Mouse (Mus musculus) fat pad, adult 2 months (tissue): Measurements from ENCODE around the gene Ttc7.
"Not testable (repeated sequence)": the region's sequence is repeated elsewhere in the genome, so short reads cannot be mapped to it uniquely, and the experiment has no call there.

ENCODE experiments used
- DNase-seq: peaks from one replicate; pipeline ENCODE4 v3.0.0-alpha.2; 2011; ENCODE audit warnings: low read depth, low spot score; ENCODE audit errors: extremely low read depth

The Ttc7 gene

GRCm38 (mm10) chr17:87285731-87286465, 3.2 kb downstream of the Ttc7 start:
- no peak for DNase-seq

- no peak for DNase-seq
Observed at GRCm38 (mm10) chr17:87286481-87287143, 3.9 kb downstream of the Ttc7 start.

GRCm38 (mm10) chr17:87287197-87287777, 4.6 kb downstream of the Ttc7 start:
- no peak for DNase-seq

GRCm38 (mm10) chr17:87288131-87288530, 5.4 kb downstream of the Ttc7 start:
- DNase-seq: no peak

GRCm38 (mm10) chr17:87289367-87289766, 6.7 kb downstream of the Ttc7 start:
- DNase-seq: no peak

- DNase-seq: peak; percentile 56
Observed at GRCm38 (mm10) chr17:87291037-87291436, 8.4 kb downstream of the Ttc7 start.

GRCm38 (mm10) chr17:87291782-87292181, 9.1 kb downstream of the Ttc7 start:
- no peak for DNase-seq

- no peak for DNase-seq
Observed at GRCm38 (mm10) chr17:87293125-87293524, 10.4 kb downstream of the Ttc7 start.

GRCm38 (mm10) chr17:87295738-87296137, 13.1 kb downstream of the Ttc7 start:
- no peak for DNase-seq

- DNase-seq: not testable (repeated sequence)
Observed at GRCm38 (mm10) chr17:87296701-87297100, 14.0 kb downstream of the Ttc7 start.

GRCm38 (mm10) chr17:87298944-87299343, 16.3 kb downstream of the Ttc7 start:
- peak; percentile 74 for DNase-seq

GRCm38 (mm10) chr17:87300340-87300739, 17.7 kb downstream of the Ttc7 start:
- no peak for DNase-seq

GRCm38 (mm10) chr17:87301607-87302006, 18.9 kb downstream of the Ttc7 start:
- DNase-seq: not testable (repeated sequence)

- no peak for DNase-seq
Observed at GRCm38 (mm10) chr17:87302014-87302794, 19.5 kb downstream of the Ttc7 start.

GRCm38 (mm10) chr17:87304151-87304894, 21.6 kb downstream of the Ttc7 start:
- peak; percentile 96 for DNase-seq

GRCm38 (mm10) chr17:87305065-87305464, 22.4 kb downstream of the Ttc7 start:
- DNase-seq: no peak

GRCm38 (mm10) chr17:87306746-87307145, 24.1 kb downstream of the Ttc7 start:
- DNase-seq: no peak

- no peak for DNase-seq
Observed at GRCm38 (mm10) chr17:87309073-87309788, 26.5 kb downstream of the Ttc7 start.

- no peak for DNase-seq
Observed at GRCm38 (mm10) chr17:87310497-87310896, 27.8 kb downstream of the Ttc7 start.

- DNase-seq: no peak
Observed at GRCm38 (mm10) chr17:87312351-87312750, 29.7 kb downstream of the Ttc7 start.
